Mouse (Mus musculus): ENCODE measurements around the gene Nrsn2. TPM values are rescaled to one million over a fixed set of nuclear protein-coding genes. Genes with fewer than 3 reads are reported as not detected.

Nrsn2 gene
- polyA plus RNA-seq, 1 experiment, result not detected

GRCm38 (mm10) chr2:152346776-152347465 lies 29.5 kb downstream of the Nrsn2 start:
- TF ChIP-seq GATA1 (IDR thresholded peaks at IDR 0.05; ENCODE audit: borderline replicate concordance, low read length), result peak; percentile 14; the same call in 1 of the 3 replicates
- no peak for TF ChIP-seq FLI1 (IDR thresholded peaks at IDR 0.05; ENCODE audit: low read length)
- Histone ChIP-seq H3K4me3 (replicated peaks) (no peak overlapping the region), H3K4me1 (peaks cover 90% of the 10 kb centered on the region), H3K36me3 (replicated peaks; ENCODE audit: low read length) (peaks cover 2% of the 10 kb centered on the region), H3K27me3 (replicated peaks) (no peaks in the 10 kb centered on the region), H3K9me3 (no peaks in the 10 kb centered on the region)

- no peaks in the 10 kb centered on the region for H3K9me3 ChIP-seq
- TF ChIP-seq GATA1 (IDR thresholded peaks at IDR 0.05; ENCODE audit: borderline replicate concordance, low read length), result no peak
- TF ChIP-seq FLI1 (IDR thresholded peaks at IDR 0.05; ENCODE audit: low read length), result no peak
- H3K4me3 ChIP-seq (replicated peaks), result no peak overlapping the region
- peaks cover 10% of the 10 kb centered on the region for H3K36me3 ChIP-seq (replicated peaks; ENCODE audit: low read length)
- H3K4me1 ChIP-seq, result peaks cover 83% of the 10 kb centered on the region
- no peaks in the 10 kb centered on the region for H3K27me3 ChIP-seq (replicated peaks)
These were observed 31.0 kb downstream of the Nrsn2 start for GRCm38 (mm10) chr2:152345393-152345792.

DNA sequence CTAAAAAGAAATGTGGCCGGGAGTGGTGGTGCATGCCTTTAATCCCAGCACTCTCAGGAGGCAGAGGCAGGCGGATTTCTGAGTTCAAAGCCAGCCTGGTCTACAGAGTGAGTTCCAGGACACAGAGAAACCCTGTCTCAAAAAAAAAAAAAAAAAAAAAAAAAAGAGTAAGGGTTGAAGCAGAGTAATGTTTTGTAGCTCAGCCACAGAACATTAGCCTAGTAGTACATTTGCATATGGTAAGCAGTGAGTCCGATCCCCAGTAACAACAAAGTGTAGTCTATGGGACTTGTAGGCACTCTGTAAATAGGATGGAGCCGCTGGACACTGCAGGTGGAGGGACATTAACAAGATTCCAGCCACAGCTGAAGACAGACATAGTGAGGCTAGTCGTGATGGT lies 31.5 kb downstream of the Nrsn2 start:
- H3K4me1 ChIP-seq, result peaks cover 78% of the 10 kb centered on the region
- H3K4me3 ChIP-seq (replicated peaks), result no peak overlapping the region
- no peak for TF ChIP-seq FLI1 (IDR thresholded peaks at IDR 0.05; ENCODE audit: low read length)
- TF ChIP-seq GATA1 (IDR thresholded peaks at IDR 0.05; ENCODE audit: borderline replicate concordance, low read length), result no peak

DNA sequence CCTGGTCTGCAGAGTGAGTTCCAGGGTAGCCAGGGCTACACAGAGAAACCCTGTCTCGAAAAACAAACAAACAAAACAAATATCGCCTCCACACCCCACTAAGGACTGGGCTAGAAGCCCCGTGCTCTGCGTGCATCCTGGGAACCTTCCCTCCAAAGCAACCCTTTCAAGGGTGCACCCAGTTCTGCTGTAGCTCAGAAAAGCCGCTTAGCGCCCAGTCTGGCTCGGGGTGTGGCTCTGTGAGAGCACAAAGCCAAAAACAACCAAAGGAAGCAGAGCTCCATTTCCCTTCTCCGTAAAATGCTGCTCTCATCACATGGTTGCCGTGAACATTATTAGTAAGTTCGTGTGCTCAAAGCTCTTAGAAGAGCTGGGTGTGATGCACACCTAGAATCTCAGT lies 32.1 kb downstream of the Nrsn2 start:
- peaks cover 73% of the 10 kb centered on the region for H3K4me1 ChIP-seq
- H3K36me3 ChIP-seq (replicated peaks; ENCODE audit: low read length), result peaks cover 19% of the 10 kb centered on the region

More for the DNA sequence above, 31.5 kb downstream of the Nrsn2 start:
- Histone ChIP-seq H3K9me3 (no peaks in the 10 kb centered on the region), H3K27me3 (replicated peaks) (no peaks in the 10 kb centered on the region), H3K36me3 (replicated peaks; ENCODE audit: low read length) (peaks cover 13% of the 10 kb centered on the region)

DNA sequence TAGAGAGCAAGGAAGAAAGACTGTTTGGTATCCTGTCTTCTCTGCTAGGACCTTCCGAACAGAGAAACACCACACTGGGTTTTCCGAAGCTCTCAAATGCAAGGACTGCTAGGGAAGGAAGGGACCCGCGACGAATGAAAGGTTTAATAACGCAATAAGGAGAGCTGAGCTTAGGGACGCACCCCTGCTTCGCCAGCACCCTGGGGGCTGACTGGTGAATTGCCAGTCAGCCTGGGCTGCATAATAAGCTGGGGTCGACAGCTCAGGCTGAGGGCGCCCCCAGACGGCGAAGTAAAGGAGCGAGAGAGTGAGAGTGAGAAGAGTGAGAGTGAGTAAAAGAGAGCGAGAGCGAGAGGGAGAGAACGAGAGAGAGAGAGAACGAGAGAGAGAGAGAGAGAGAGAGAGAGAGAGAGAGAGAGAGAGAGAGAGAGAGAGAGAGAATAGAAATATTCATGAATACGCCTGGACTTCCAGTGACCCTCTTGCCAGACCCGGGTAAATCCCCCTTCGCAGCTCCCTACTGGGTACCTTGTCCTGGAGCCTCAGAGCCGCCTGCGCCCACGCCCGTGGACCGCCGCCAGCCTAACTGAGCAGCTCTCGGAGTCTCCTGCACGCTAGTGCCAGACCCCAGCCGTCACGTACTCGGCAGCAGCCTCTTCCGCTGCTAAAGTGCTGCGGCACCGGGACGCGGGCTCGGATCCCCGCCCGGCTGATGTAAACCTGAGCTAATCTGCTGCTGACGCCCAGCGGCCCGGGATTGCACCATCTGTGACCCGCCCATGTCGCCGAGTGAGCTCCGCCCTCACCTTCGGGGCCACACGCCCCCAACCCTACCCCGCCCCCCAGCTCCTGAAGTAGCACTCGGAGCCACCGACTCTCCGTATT lies 32.9 kb downstream of the Nrsn2 start, which contains the start of gene Trib3:
Gene Trib3, minus strand, starts transcription at position 704 of the 885 bp plus-strand sequence.
- no peak for TF ChIP-seq FLI1 (IDR thresholded peaks at IDR 0.05; ENCODE audit: low read length)
- TF ChIP-seq GATA1 (IDR thresholded peaks at IDR 0.05; ENCODE audit: borderline replicate concordance, low read length), result no peak
- H3K27me3 ChIP-seq (replicated peaks), result no peaks in the 10 kb centered on the region
- H3K4me1 ChIP-seq, result peaks cover 65% of the 10 kb centered on the region
- peaks cover 27% of the 10 kb centered on the region for H3K36me3 ChIP-seq (replicated peaks; ENCODE audit: low read length)
- no peaks in the 10 kb centered on the region for H3K9me3 ChIP-seq
- peak within 1 kb of the TSS; percentile 95 for H3K4me3 ChIP-seq (replicated peaks)

More for the DNA sequence above, 32.1 kb downstream of the Nrsn2 start:
- H3K27me3 ChIP-seq (replicated peaks), result no peaks in the 10 kb centered on the region
- peak overlapping the region; percentile 95 for H3K4me3 ChIP-seq (replicated peaks)
- TF ChIP-seq GATA1 (IDR thresholded peaks at IDR 0.05; ENCODE audit: borderline replicate concordance, low read length) (no peak), FLI1 (IDR thresholded peaks at IDR 0.05; ENCODE audit: low read length) (no peak)
- H3K9me3 ChIP-seq, result no peaks in the 10 kb centered on the region

DNA sequence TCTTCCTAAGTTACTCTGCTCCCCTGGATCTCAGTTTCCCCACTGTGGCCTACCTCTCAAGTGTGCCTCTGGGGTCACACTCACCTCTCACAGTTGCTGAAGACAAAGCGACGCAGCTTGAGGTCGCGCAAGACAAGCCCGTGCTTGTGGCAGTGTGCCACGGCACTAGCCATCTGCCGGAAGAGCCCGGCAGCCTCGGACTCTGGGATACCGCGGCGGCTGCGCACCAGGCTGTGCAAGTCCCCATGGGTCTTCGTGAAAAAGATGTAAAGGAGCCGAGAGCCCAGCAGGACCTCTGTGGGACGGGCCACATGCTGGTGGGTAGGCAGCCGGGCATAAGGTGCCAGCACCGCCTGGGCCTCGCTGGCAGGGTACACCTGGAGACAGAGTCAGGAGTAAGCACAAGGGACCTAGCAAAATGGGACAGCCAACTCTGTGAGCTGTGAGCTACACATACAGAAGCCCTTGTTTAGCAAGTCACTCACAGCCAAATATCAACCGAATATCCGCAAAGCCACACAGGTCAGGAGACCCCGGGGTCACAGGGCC lies 36.7 kb downstream of the Nrsn2 start:
- peaks cover 40% of the 10 kb centered on the region for H3K4me1 ChIP-seq
- H3K4me3 ChIP-seq (replicated peaks), result no peak overlapping the region
- peaks cover 45% of the 10 kb centered on the region for H3K36me3 ChIP-seq (replicated peaks; ENCODE audit: low read length)
- TF ChIP-seq FLI1 (IDR thresholded peaks at IDR 0.05; ENCODE audit: low read length), result no peak
- TF ChIP-seq GATA1 (IDR thresholded peaks at IDR 0.05; ENCODE audit: borderline replicate concordance, low read length), result no peak
- no peaks in the 10 kb centered on the region for H3K9me3 ChIP-seq
- H3K27me3 ChIP-seq (replicated peaks), result no peaks in the 10 kb centered on the region

- H3K4me1 ChIP-seq, result peaks cover 43% of the 10 kb centered on the region
- peaks cover 45% of the 10 kb centered on the region for H3K36me3 ChIP-seq (replicated peaks; ENCODE audit: low read length)
- no peaks in the 10 kb centered on the region for H3K27me3 ChIP-seq (replicated peaks)
- H3K9me3 ChIP-seq, result no peaks in the 10 kb centered on the region
- TF ChIP-seq FLI1 (IDR thresholded peaks at IDR 0.05; ENCODE audit: low read length) (no peak), GATA1 (IDR thresholded peaks at IDR 0.05; ENCODE audit: borderline replicate concordance, low read length) (no peak)
- H3K4me3 ChIP-seq (replicated peaks), result no peak overlapping the region
These were observed 38.1 kb downstream of the Nrsn2 start for GRCm38 (mm10) chr2:152338319-152338718.

GRCm38 (mm10) chr2:152337591-152338212 lies 38.7 kb downstream of the Nrsn2 start:
- peaks cover 43% of the 10 kb centered on the region for H3K4me1 ChIP-seq
- no peaks in the 10 kb centered on the region for H3K27me3 ChIP-seq (replicated peaks)
- H3K9me3 ChIP-seq, result no peaks in the 10 kb centered on the region
- no peak for TF ChIP-seq GATA1 (IDR thresholded peaks at IDR 0.05; ENCODE audit: borderline replicate concordance, low read length)
- TF ChIP-seq FLI1 (IDR thresholded peaks at IDR 0.05; ENCODE audit: low read length), result no peak
- H3K4me3 ChIP-seq (replicated peaks), result no peak overlapping the region
- peaks cover 45% of the 10 kb centered on the region for H3K36me3 ChIP-seq (replicated peaks; ENCODE audit: low read length)

GRCm38 (mm10) chr2:152336856-152337255 lies 39.6 kb downstream of the Nrsn2 start:
- Histone ChIP-seq H3K4me3 (replicated peaks) (no peak overlapping the region), H3K4me1 (peaks cover 36% of the 10 kb centered on the region), H3K36me3 (replicated peaks; ENCODE audit: low read length) (peaks cover 43% of the 10 kb centered on the region), H3K27me3 (replicated peaks) (no peaks in the 10 kb centered on the region), H3K9me3 (no peaks in the 10 kb centered on the region)
- no peak for TF ChIP-seq FLI1 (IDR thresholded peaks at IDR 0.05; ENCODE audit: low read length)

Data from megakaryocyte, embryonic 14.5 days (primary cell).